Mouse (Mus musculus) spleen, embryonic (tissue): ENCODE results near the gene Lin9.
"Not testable (repeated sequence)": the region's sequence is repeated elsewhere in the genome, so short reads cannot be mapped to it uniquely, and the experiment has no call there.

Experiments used
- CTCF ChIA-PET: fragments of 350-600 bp; sonication (Branson Sonifier 250); formaldehyde crosslinking; loops from one replicate; lab custom pipeline; 2022; lab: Charles Lee

Gene Lin9

GRCm38 (mm10) chr1:180641137-180641517 is at the start of gene Lin9:
Lin9 (plus strand) TSS chr1:180641150.
- CTCF ChIA-PET: no interaction called here

GRCm38 (mm10) chr1:180600578-180600977 is 40.4 kb upstream of the Lin9 start:
- CTCF ChIA-PET: no interaction called here

GRCm38 (mm10) chr1:180601806-180602205 is 39.1 kb upstream of the Lin9 start:
- CTCF ChIA-PET: interaction anchor here (0.6 kb wide), 1 partner anchor 59 kb away, joined by 4 read pairs; no protein-coding TSS in a partner anchor

GRCm38 (mm10) chr1:180604579-180604978 is 36.4 kb upstream of the Lin9 start:
- CTCF ChIA-PET: no interaction called here

GRCm38 (mm10) chr1:180606106-180606505 is 34.8 kb upstream of the Lin9 start:
- CTCF ChIA-PET: no interaction called here

- CTCF ChIA-PET: no interaction called here
These were observed 34.0 kb upstream of the Lin9 start for GRCm38 (mm10) chr1:180606796-180607577.

- CTCF ChIA-PET: no interaction called here
These were observed 33.4 kb upstream of the Lin9 start for GRCm38 (mm10) chr1:180607578-180607879.

- CTCF ChIA-PET: not testable (repeated sequence)
These were observed 29.1 kb upstream of the Lin9 start for GRCm38 (mm10) chr1:180611842-180612241.

GRCm38 (mm10) chr1:180616762-180617161 is 24.2 kb upstream of the Lin9 start:
- CTCF ChIA-PET: no interaction called here

- CTCF ChIA-PET: no interaction called here
These were observed 18.6 kb upstream of the Lin9 start for GRCm38 (mm10) chr1:180622389-180622788.

- CTCF ChIA-PET: no interaction called here
These were observed 17.0 kb upstream of the Lin9 start for GRCm38 (mm10) chr1:180623911-180624310.

GRCm38 (mm10) chr1:180626141-180626540 is 14.8 kb upstream of the Lin9 start:
- CTCF ChIA-PET: no interaction called here

- CTCF ChIA-PET: interaction anchor here (0.6 kb wide), 1 partner anchor 11 kb away, joined by 3 read pairs; no protein-coding TSS in a partner anchor
These were observed 3.2 kb upstream of the Lin9 start for GRCm38 (mm10) chr1:180637796-180638195.

GRCm38 (mm10) chr1:180639416-180640401 is 1.2 kb upstream of the Lin9 start:
- CTCF ChIA-PET: no interaction called here

- CTCF ChIA-PET: no interaction called here
These were observed 285 bp upstream of the Lin9 start for GRCm38 (mm10) chr1:180640605-180641125.

GRCm38 (mm10) chr1:180641518-180642227 is 723 bp downstream of the Lin9 start:
- CTCF ChIA-PET: no interaction called here

GRCm38 (mm10) chr1:180642228-180642564 is 1.2 kb downstream of the Lin9 start:
- CTCF ChIA-PET: no interaction called here

- CTCF ChIA-PET: no interaction called here
These were observed 50.3 kb downstream of the Lin9 start for GRCm38 (mm10) chr1:180691284-180691683.

GRCm38 (mm10) chr1:180696626-180697352 is 55.8 kb downstream of the Lin9 start, which contains the start of gene Mixl1:
Mixl1 (minus strand) TSS chr1:180697034.
- CTCF ChIA-PET: interaction anchor here (0.6 kb wide), 1 partner anchor 20 kb away, joined by 3 read pairs; no protein-coding TSS in a partner anchor

- CTCF ChIA-PET: no interaction called here
These were observed 57.1 kb downstream of the Lin9 start for GRCm38 (mm10) chr1:180698063-180698462.

GRCm38 (mm10) chr1:180703400-180703799 is 62.5 kb downstream of the Lin9 start:
- CTCF ChIA-PET: no interaction called here
